Mouse (Mus musculus) mouse embryonic stem cell (cell line): ENCODE measurements around the gene Zfp106.

Experiments
- in situ Hi-C, 2 experiments: fragments of 300-500 bp; cut with MboI; formaldehyde crosslinking; loops; 1 replicate in 1 of 2; 3 replicates in 1 of 2; pipeline ENCODE4 v1.14.3; 2019 to 2020; ENCODE audit warnings: low sequenced_read_pairs in 2 of 2, low pct_unique_long_range_greater_than_20kb in 1 of 2, mixed read lengths in 1 of 2; ENCODE audit not compliant: unreplicated experiment in 1 of 2

Zfp106 gene

GRCm38 (mm10) chr2:120562859-120563234 is 796 bp downstream of the Zfp106 start:
- in situ Hi-C loops = no loop called here

- in situ Hi-C loops = no loop called here
Measured at GRCm38 (mm10) chr2:120561524-120561923, 2.1 kb downstream of the Zfp106 start.

- in situ Hi-C loops = no loop called here
Measured at GRCm38 (mm10) chr2:120558813-120559212, 4.8 kb downstream of the Zfp106 start.

GRCm38 (mm10) chr2:120556868-120557267 is 6.8 kb downstream of the Zfp106 start:
- in situ Hi-C loops = no loop called here

- in situ Hi-C loops = no loop called here
Measured at GRCm38 (mm10) chr2:120544732-120545131, 18.9 kb downstream of the Zfp106 start.

- in situ Hi-C loops = no loop called here
Measured at GRCm38 (mm10) chr2:120539778-120540208, 23.9 kb downstream of the Zfp106 start.

- in situ Hi-C loops = no loop called here
Measured at GRCm38 (mm10) chr2:120539333-120539732, 24.3 kb downstream of the Zfp106 start.

GRCm38 (mm10) chr2:120531223-120531622 is 32.4 kb downstream of the Zfp106 start:
- in situ Hi-C loops = no loop called here

GRCm38 (mm10) chr2:120529531-120529930 is 34.1 kb downstream of the Zfp106 start:
- in situ Hi-C loops = no loop called here

- in situ Hi-C loops = no loop called here
Measured at GRCm38 (mm10) chr2:120526771-120527170, 36.9 kb downstream of the Zfp106 start.

- in situ Hi-C loops = loop anchor here in 1 of 2 experiments (25.0 kb wide), 1 partner anchor 581 kb away; no protein-coding TSS in a partner anchor
Measured at GRCm38 (mm10) chr2:120518547-120519210, 45.0 kb downstream of the Zfp106 start.

GRCm38 (mm10) chr2:120514181-120514580 is 49.5 kb downstream of the Zfp106 start:
- in situ Hi-C loops = loop anchor here in 1 of 2 experiments (25.0 kb wide), 1 partner anchor 577 kb away; no protein-coding TSS in a partner anchor

GRCm38 (mm10) chr2:120503992-120504391 is 59.7 kb downstream of the Zfp106 start:
- in situ Hi-C loops = loop anchor here in 1 of 2 experiments (25.0 kb wide), 1 partner anchor 567 kb away; no protein-coding TSS in a partner anchor

GRCm38 (mm10) chr2:120503094-120503493 is 60.5 kb downstream of the Zfp106 start:
- in situ Hi-C loops = loop anchor here in 1 of 2 experiments (25.0 kb wide), 1 partner anchor 566 kb away; no protein-coding TSS in a partner anchor

GRCm38 (mm10) chr2:120502605-120502990 is 61.0 kb downstream of the Zfp106 start:
- in situ Hi-C loops = loop anchor here in 1 of 2 experiments (25.0 kb wide), 1 partner anchor 565 kb away; no protein-coding TSS in a partner anchor

GRCm38 (mm10) chr2:120501931-120502604 is 61.6 kb downstream of the Zfp106 start:
- in situ Hi-C loops = loop anchor here in 1 of 2 experiments (25.0 kb wide), 1 partner anchor 565 kb away; no protein-coding TSS in a partner anchor

GRCm38 (mm10) chr2:120501136-120501918 is 62.3 kb downstream of the Zfp106 start:
- in situ Hi-C loops = loop anchor here in 1 of 2 experiments (25.0 kb wide), 1 partner anchor 564 kb away; no protein-coding TSS in a partner anchor

GRCm38 (mm10) chr2:120499971-120500471 is 63.6 kb downstream of the Zfp106 start:
- in situ Hi-C loops = loop anchor here (25.0 kb wide), 2 partner anchors 362 to 563 kb away; partner anchors contain the start of genes Cdan1 (in 2 of the 2) and Ttbk2 (in 2 of the 2)
